ENCODE assay signal across 32 mouse cellular contexts in genomic region chrX:98908910-98909309, GRCm38 (mm10). TPM values are rescaled to one million over a fixed set of nuclear protein-coding genes. Genes with fewer than 3 reads are reported as not detected.
DNase-seq lines count a peak whose midpoint lies in the region; ATAC-seq and TF ChIP-seq lines count a peak whose summit lies in the region.
"Had no signal": no experiment of that assay in that cellular context is flagged by ENCODE, and none has a peak within 500 bp of the region (broad histone marks: within the 10 kb centered on the region; RNA-seq: fewer than 3 reads in every experiment).

No protein-coding gene starts in this region.

- ATAC-seq in megakaryocyte, adult 5-6 weeks (ENCODE audit: poor library complexity, severe bottlenecking): no peak
- ATAC-seq in erythroid progenitor cell, adult 5-6 weeks (replicated peaks; ENCODE audit: low FRiP score, poor library complexity, severe bottlenecking): peak; percentile 97
- ATAC-seq in liver, embryonic 14.5 days (ENCODE audit: insufficient read depth): peak; percentile 93
- peak; percentile 99 for ATAC-seq in megakaryocyte-erythroid progenitor cell, adult 5-6 weeks (replicated peaks; ENCODE audit: low FRiP score, low TSS enrichment, poor library complexity, severe bottlenecking)
- ATAC-seq: activated CD4-positive, CD25-positive, alpha-beta regulatory T cell, adult 4 months; forebrain, embryonic 16.5 days; hindbrain, embryonic 16.5 days; lung, postnatal 0 days; midbrain, embryonic 16.5 days had no signal

- no peak overlapping the region for H3K9ac ChIP-seq in liver, embryonic 14.5 days (replicated peaks)
- H3K9ac ChIP-seq: embryonic facial prominence, embryonic 12.5 days; heart, embryonic 13.5 days; kidney, embryonic 15.5 days; limb, embryonic 12.5 days had no signal

- no peak overlapping the region for H3K27ac ChIP-seq in liver, embryonic 14.5 days
- H3K27ac ChIP-seq: embryonic facial prominence, embryonic 12.5 days; heart, embryonic 13.5 days; hindbrain, embryonic 10.5 days; kidney, embryonic 15.5 days; limb, embryonic 12.5 days had no signal

- no peaks in the 10 kb centered on the region for H3K36me3 ChIP-seq in megakaryocyte, embryonic 14.5 days (replicated peaks; ENCODE audit: low read length)
- no peaks in the 10 kb centered on the region for H3K36me3 ChIP-seq in liver, embryonic 14.5 days (replicated peaks; ENCODE audit: control insufficient read depth, insufficient read depth, low read depth)
- H3K36me3 ChIP-seq: embryonic facial prominence, embryonic 12.5 days; heart, embryonic 13.5 days; hindbrain, embryonic 10.5 days; kidney, embryonic 15.5 days; limb, embryonic 12.5 days had no signal

- peak; percentile 13 to 44 (median 36) for DNase-seq in liver, embryonic 14.5 days (ENCODE audit: low read depth in 3 of 3, low spot score in 3 of 3)
- no peak for DNase-seq in heart, adult 11 months
- no peak for DNase-seq in layer of hippocampus, adult 9-11 months
- DNase-seq in ovary, postnatal 36 days (ENCODE audit: low spot score): no peak
- DNase-seq: adrenal gland, adult 8-10 months; cerebellum, adult 11-12 months; cerebellum, adult 9-11 months; embryo, embryonic 11 days; heart, postnatal 10 days; kidney, adult 18-20 months; kidney, postnatal 25 days; layer of hippocampus, postnatal 36 days; lung, adult 18-20 months; lung, postnatal 4 days; thymus, adult 18-20 months; thymus, postnatal 25 days had no signal

- peaks cover 47% of the 10 kb centered on the region for H3K4me1 ChIP-seq in megakaryocyte, embryonic 14.5 days
- H3K4me1 ChIP-seq in liver, embryonic 14.5 days (replicated peaks; ENCODE audit: control insufficient read depth in 2 of 2, insufficient read depth in 2 of 2, low read length in 1 of 2): peaks cover 0 to 2% of the 10 kb centered on the region in 2 experiments; a peak in 2 of 4 replicates
- H3K4me1 ChIP-seq: embryonic facial prominence, embryonic 12.5 days; heart, embryonic 13.5 days; hindbrain, embryonic 10.5 days; kidney, embryonic 15.5 days; limb, embryonic 12.5 days had no signal

- H3K9me3 ChIP-seq in megakaryocyte, embryonic 14.5 days: no peaks in the 10 kb centered on the region; the same call in 1 of the 2 replicates
- no peaks in the 10 kb centered on the region for H3K9me3 ChIP-seq in liver, embryonic 14.5 days (ENCODE audit: control insufficient read depth, low read length)
- H3K9me3 ChIP-seq: embryonic facial prominence, embryonic 12.5 days; heart, embryonic 13.5 days; hindbrain, embryonic 10.5 days; kidney, embryonic 15.5 days; limb, embryonic 12.5 days had no signal

- H3K4me2 ChIP-seq in liver, embryonic 14.5 days (ENCODE audit: low read depth): no peak overlapping the region
- H3K4me2 ChIP-seq: embryonic facial prominence, embryonic 12.5 days; heart, embryonic 13.5 days; kidney, embryonic 15.5 days; limb, embryonic 12.5 days; midbrain, embryonic 11.5 days had no signal

- H3K4me3 ChIP-seq in megakaryocyte, embryonic 14.5 days (replicated peaks): peak overlapping the region; percentile 42
- no peak overlapping the region for H3K4me3 ChIP-seq in liver, embryonic 14.5 days (ENCODE audit: insufficient read depth in 1 of 2, low read depth in 2 of 2, low read length in 2 of 2)
- H3K4me3 ChIP-seq: embryonic facial prominence, embryonic 12.5 days; heart, embryonic 13.5 days; hindbrain, embryonic 10.5 days; kidney, embryonic 15.5 days; limb, embryonic 12.5 days had no signal

- peaks cover 13% of the 10 kb centered on the region for H3K27me3 ChIP-seq in megakaryocyte, embryonic 14.5 days (replicated peaks)
- no peaks in the 10 kb centered on the region for H3K27me3 ChIP-seq in liver, embryonic 14.5 days (ENCODE audit: control insufficient read depth, insufficient read depth, low read length)
- H3K27me3 ChIP-seq: CH12.LX had no signal

- TF ChIP-seq EP300 in liver, embryonic 14.5 days (IDR thresholded peaks at IDR 0.05; ENCODE audit: low read depth): no peak

- TF ChIP-seq CTCF in liver, embryonic 14.5 days (IDR thresholded peaks at IDR 0.05; ENCODE audit: low read depth): no peak

- 25% methylated on average over 1 of the region's 1 CpGs for WGBS in liver, embryonic 14.5 days (ENCODE audit: insufficient replicate concordance)

RNA-seq across cellular contexts. Expression of gene Ophn1, which starts 18.1 kb away (rescaled TPM):
- 23.1 and 23.9 TPM in 2 replicates for polyA plus RNA-seq in megakaryocyte, embryonic 14.5 days (2012; ENCODE audit: insufficient read depth, low replicate concordance)
- total RNA-seq in megakaryocyte, adult 5-6 weeks (2015): 2.3 and 3.9 TPM in 2 replicates
- 2.6 and 4.8 TPM in 2 replicates for total RNA-seq in megakaryocyte, adult 5-6 weeks (2017)
- not detected in 2 replicates for total RNA-seq in erythroid progenitor cell, adult 5-6 weeks (2015; ENCODE audit: low replicate concordance)
- total RNA-seq in erythroid progenitor cell, adult 5-6 weeks (2017; ENCODE audit: low replicate concordance): 0.26 and 4.4 TPM in 2 replicates
- polyA plus RNA-seq in liver, embryonic 14.5 days (2012; rRNA removed): 0.16 and 0.38 TPM in 2 replicates
- polyA plus RNA-seq in liver, embryonic 14.5 days (2014; fragmentation: Nextera tagmentation; extraction: Ambion mirVana): 0.89 and 1.9 TPM in 2 replicates
- 3.3 TPM in 1 of 2 replicates, not detected in the other for total RNA-seq in megakaryocyte-erythroid progenitor cell, adult 5-6 weeks (2014; fragmentation: Nextera tagmentation)
- 0.42 and 1.7 TPM in 2 replicates for total RNA-seq in megakaryocyte-erythroid progenitor cell, adult 5-6 weeks (2017)
- total RNA-seq: CH12.LX had no signal

RNA-seq across cellular contexts. Expression of gene Yipf6, which starts 27.2 kb away (rescaled TPM):
- 0.76 and 5.7 TPM in 2 replicates for polyA plus RNA-seq in megakaryocyte, embryonic 14.5 days (2012; ENCODE audit: insufficient read depth, low replicate concordance)
- total RNA-seq in megakaryocyte, adult 5-6 weeks (2015): 15.9 and 17.1 TPM in 2 replicates
- 19.0 and 22.8 TPM in 2 replicates for total RNA-seq in megakaryocyte, adult 5-6 weeks (2017)
- 21.4 and 29.2 TPM in 2 replicates for total RNA-seq in erythroid progenitor cell, adult 5-6 weeks (2015; ENCODE audit: low replicate concordance)
- 26.7 and 37.7 TPM in 2 replicates for total RNA-seq in erythroid progenitor cell, adult 5-6 weeks (2017; ENCODE audit: low replicate concordance)
- polyA plus RNA-seq in liver, embryonic 14.5 days (2012; rRNA removed): 5.1 and 7.6 TPM in 2 replicates
- polyA plus RNA-seq in liver, embryonic 14.5 days (2014; fragmentation: Nextera tagmentation; extraction: Ambion mirVana): 11.8 and 14.4 TPM in 2 replicates
- 30.8 and 32.5 TPM in 2 replicates for total RNA-seq in megakaryocyte-erythroid progenitor cell, adult 5-6 weeks (2014; fragmentation: Nextera tagmentation)
- 42.4 and 42.5 TPM in 2 replicates for total RNA-seq in megakaryocyte-erythroid progenitor cell, adult 5-6 weeks (2017)

Comparison
In these comparisons a context has a peak if more than half of its experiments do, and no peak if none do; other contexts are left out.
1. DNase-seq: peak in liver, embryonic 14.5 days (3 of 3); none in heart, adult 11 months (single experiment), layer of hippocampus, adult 9-11 months (single experiment) and ovary, postnatal 36 days (single experiment).